Mouse (Mus musculus): ENCODE measurements around the gene Scn3a. TPM values are rescaled to one million over a fixed set of nuclear protein-coding genes. Genes with fewer than 3 reads are reported as not detected.

The Scn3a gene
- total RNA-seq (2021), result 10 to 100 TPM; 54.0 to 54.3 TPM
- long read RNA-seq, partial matches to known transcripts, result 1 of 6 reads
- long read RNA-seq, other reads (novel, unspliced or antisense), result 5 of 6 reads

GRCm38 (mm10) chr2:65566793-65567787 is at the start of gene Scn3a:
TSS of gene Scn3a (minus strand) at chr2:65567627.
- peak; percentile 66 to 75 for DNase-seq (ENCODE audit: low spot score in 2 of 2)

GRCm38 (mm10) chr2:65611887-65612286 is 44.5 kb upstream of the Scn3a start:
- DNase-seq (ENCODE audit: low spot score in 2 of 2), result no peak

DNA sequence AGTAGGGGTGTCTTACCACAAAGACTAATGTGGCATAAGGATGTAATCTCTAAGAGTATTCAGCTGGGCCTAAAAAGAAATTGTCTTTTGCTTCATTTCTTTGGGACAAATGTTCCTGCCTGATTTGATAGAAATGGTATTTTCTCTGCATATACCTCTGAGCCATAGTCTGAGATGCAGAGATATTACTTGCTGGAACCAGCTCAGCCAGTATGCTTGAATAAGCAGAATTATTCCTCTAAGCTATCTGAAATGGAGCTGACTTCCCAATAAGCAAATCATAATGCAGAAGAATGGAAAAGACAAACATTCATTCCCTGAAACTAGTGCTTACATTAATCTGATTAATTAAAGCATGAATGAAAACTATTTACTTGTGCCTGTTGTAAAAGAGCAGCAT is 40.4 kb upstream of the Scn3a start:
- DNase-seq (ENCODE audit: low spot score in 2 of 2), result no peak

DNA sequence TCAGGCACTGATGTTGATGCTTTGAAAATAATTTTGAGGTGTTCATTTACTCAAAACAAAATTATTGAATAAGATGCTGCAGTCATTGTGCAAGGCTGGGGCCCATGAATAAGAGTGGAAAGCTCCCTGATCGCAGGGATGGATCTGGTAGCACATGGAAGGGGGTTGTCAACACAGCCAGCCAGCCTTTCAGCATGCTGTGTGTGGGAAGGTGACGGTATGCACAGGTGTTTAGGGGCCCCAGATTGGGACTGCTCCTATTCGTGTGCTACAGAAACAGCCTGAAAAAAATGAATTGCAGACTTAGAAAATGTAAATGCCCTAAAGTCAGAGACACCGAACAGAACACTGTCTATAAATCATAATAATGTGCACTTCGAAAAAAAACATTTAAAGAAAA is 20.3 kb upstream of the Scn3a start:
- DNase-seq (ENCODE audit: low spot score in 2 of 2), result no peak

DNA sequence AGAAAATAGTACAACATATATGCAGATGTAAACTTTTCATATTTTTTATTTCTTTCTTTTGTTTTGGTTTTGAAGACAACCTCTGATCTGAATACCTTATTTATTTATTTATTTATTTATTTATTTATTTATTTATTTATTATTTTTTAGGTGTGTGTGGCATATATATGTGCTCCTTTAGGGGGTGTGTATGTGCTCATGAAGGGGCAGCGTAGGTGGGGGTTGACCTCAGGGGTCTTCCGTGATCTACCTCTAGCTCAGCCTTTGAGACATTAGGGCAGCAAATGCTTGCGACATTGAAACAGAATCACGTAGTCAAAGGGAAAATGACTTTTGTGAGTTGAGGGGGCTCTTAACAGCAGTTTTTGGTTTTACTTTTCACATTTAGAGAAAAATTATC is 498 bp upstream of the Scn3a start:
- DNase-seq (ENCODE audit: low spot score in 2 of 2), result no peak

- DNase-seq (ENCODE audit: low spot score in 2 of 2), result no peak
These were observed 3.5 kb downstream of the Scn3a start for GRCm38 (mm10) chr2:65563898-65564297.

DNA sequence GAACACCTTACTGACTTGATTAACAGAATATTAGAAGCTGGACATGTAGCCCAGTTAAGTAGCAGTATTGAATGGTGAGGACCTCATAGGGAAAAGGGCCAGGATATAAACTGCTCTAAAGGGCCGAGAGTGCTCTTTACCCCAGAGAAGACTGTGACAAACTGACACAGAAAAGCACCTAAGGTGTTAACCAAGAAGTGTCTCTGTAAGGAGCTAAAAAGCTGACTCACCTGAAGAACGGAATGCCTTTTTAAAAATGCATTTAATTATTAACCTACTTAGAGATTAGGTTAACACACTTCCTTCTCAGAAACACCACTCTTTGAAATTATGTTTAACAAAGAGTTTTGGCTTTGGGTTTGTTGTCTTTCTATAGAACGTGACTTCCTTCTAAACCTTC is 9.7 kb downstream of the Scn3a start:
- DNase-seq (ENCODE audit: low spot score in 2 of 2), result no peak

- no peak for DNase-seq (ENCODE audit: low spot score in 2 of 2)
These were observed 12.8 kb downstream of the Scn3a start for GRCm38 (mm10) chr2:65554662-65555061.

- no peak for DNase-seq (ENCODE audit: low spot score in 2 of 2)
These were observed 14.0 kb downstream of the Scn3a start for GRCm38 (mm10) chr2:65553473-65553872.

DNA sequence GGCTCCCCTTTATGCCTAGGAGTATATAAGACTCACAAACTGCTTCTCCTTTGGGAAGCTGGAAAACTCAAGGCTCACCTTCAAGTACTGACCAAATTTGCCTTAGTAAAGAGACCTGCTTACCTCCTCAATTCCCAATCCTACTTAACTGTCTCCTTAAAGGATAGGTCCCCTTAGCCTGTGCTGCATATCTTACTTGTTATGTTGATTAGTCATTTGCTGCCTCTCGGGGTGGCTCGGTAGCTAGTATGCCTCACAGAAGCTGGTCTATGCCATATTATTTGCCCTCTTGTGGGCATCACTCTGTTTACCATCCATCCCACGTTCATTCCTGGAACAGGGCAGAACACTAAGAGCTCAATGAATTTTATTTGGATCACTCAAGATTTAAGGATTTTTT is 14.7 kb downstream of the Scn3a start:
- no peak for DNase-seq (ENCODE audit: low spot score in 2 of 2)

DNA sequence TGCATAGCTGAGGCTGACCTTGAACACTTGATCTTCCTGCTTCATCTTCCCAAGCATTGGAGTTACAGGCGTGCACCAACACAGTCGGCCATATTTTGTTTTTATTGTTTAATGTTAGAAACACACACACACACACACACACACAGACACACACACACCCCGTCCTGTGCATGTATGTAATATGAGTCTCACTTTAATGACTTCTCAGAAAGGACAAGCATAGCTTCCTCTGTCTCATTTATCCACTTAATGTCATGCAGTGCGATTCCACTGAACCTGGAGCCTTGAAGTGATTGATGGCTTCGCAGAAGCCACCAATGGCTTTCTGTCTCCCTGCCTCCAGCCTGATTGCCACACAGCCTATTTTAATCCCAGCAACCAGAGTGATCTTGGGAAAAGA is 15.2 kb downstream of the Scn3a start:
- no peak for DNase-seq (ENCODE audit: low spot score in 2 of 2)

- DNase-seq (ENCODE audit: low spot score in 2 of 2), result no peak
These were observed 15.7 kb downstream of the Scn3a start for GRCm38 (mm10) chr2:65551736-65552135.

DNA sequence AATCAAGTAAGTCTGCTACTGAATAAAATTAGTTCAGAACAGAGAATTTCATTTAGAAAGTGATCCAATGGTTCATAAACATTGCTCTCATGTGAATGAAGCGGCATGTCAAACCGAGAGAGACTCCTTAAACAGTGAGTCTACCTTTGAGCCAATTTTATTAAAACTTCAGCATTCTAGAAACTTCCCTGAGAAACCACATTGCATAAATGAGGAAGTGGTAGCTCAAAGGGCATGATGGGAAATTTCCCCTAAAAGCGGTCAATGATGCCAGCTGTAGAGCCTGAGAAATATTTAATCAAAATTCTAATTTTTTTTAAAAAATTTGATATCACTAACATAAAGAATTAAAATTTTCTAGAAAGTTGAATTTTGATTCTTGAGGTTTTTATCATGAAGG is 16.9 kb downstream of the Scn3a start:
- no peak for DNase-seq (ENCODE audit: low spot score in 2 of 2)

DNA sequence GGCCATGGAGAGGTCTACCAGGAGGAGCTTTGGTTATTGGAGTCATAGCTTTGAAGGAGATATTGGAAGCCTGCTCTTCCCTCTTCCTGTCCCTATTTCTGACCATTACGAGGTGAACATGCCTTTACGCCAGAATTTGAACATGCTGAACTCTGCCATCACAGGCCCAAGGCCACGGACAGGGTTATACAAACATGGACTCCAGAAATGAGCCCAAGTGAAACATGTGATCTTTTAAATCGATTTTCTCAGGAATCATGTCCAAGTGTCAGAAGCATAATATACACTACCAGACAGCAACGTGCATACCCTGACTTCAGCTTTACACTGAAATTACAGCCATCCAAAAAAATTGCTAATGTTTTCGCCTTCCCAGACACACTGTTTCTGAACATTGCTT is 18.8 kb downstream of the Scn3a start:
- DNase-seq (ENCODE audit: low spot score in 2 of 2), result no peak

DNA sequence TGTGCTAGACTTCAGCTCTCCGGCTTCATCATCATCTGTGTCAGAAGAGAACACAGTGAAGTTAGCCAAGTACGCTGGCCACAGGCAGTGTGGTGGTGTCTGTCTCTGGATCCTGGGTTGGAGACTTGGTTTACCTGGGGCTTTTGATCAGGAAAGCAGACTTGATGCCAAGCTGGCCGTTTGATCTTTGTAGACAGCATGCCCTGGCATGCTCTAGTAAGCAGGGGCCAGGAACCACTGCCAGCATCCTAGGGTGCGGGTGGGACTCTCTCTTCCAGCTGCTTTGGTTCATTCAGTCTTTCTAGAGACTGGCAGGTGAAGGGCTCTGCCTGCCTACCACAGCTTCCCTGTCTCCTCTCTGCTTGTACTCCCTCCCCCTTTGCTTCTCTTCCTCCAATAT is 20.1 kb downstream of the Scn3a start:
- no peak for DNase-seq (ENCODE audit: low spot score in 2 of 2)

DNA sequence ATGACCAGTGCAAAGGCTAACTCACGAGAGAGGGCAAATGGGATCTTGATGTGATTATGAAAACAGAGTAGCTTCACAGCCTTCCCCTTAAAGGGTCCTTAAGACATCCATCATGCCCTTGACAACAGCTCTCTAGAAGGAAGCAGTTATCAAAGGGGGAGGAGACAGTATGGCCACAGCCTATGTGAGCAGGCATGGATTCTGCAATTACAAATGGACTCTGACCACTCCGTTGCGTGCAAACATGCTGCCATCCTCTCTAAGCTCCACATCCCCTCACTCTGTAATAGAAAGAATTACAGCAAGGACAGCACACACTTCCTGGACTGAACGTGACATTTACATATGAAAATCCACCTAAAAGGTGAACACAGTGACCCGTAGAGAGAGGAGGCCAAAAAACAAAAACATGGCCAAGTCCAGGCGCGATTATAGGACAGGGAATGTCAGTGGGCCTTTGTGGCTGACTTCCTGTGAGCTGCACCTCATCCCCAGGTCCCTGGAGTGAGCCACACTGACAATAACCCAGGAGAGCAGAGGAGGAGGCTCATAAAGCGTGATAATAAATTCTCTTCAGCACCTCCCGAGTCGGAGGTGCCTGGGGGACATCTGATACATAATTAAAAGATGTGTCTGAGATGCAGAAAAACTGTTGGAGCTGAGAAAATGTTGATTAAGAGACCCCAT is 24.4 kb downstream of the Scn3a start:
- DNase-seq (ENCODE audit: low spot score in 2 of 2), result no peak

GRCm38 (mm10) chr2:65541781-65542180 is 25.6 kb downstream of the Scn3a start:
- no peak for DNase-seq (ENCODE audit: low spot score in 2 of 2)

DNA sequence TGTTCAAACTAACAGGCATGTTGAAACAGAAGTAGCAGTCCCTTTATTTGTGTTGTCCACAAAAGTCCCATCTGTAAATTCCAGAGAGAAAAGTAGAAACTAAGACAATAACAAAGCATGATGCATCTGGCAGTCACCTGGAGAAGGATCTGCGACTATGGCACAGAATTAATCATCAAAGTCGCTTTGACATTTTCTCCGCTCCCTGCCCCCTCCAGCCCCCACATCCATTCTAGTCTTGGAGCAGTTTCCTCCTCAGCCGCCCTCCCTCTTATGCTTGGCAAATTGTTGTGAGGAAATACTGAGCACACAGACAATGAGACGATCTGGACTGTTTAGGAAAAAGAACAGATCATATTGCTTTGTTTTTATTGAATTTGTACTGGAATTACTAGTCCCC is 29.0 kb downstream of the Scn3a start:
- no peak for DNase-seq (ENCODE audit: low spot score in 2 of 2)

DNA sequence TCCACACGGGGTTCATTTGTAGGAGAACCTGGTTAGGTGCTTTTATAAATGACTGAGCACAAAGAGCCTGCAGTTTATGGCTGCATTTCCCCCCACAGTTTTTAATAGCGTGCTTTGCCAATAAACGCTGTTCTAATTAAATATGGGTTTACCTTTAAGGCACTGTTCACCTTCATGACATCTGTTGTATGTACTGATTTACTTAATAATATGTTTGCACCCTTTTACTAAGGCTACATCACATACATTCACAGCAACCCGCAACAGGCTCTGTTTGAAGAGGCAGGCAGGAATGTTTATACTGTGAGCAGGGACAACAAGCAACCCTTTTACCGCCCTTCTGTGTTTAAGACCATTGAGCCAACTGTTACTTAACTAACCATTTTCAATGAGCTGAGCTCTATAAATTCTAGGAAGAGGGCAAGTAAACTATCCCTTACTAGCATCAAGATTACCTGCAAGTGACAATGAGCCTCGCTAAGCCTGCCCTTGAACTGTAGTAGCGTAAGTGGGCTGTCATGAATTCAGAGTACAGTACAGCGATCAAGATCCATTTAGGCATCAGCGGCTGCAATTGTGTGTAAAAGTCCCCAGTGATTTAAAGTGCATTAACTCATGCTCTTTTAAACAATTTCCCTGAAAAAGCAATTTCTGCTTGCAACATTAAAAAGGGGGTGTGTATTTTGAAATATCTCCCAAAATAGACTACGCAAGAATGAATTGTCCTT is 35.1 kb downstream of the Scn3a start:
- DNase-seq (ENCODE audit: low spot score in 2 of 2), result no peak

DNA sequence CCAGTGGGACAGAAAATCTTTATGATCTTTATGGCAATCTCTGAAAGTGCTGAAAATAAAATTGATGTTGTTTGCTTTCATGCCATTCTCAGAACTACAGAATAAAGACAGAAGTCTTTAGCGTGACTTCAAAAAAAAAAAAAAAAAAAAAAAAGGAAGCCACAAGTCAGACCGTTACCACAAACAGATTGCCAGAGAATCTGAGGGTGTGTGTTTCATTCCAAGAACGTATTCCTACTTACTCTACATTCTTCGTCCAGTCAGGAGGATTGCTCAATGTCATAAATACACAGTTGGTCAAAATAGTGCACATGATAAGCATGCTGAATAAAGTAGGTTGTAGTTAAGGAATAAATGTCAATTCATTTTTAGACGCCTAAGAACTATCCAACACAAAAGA is 38.3 kb downstream of the Scn3a start:
- DNase-seq (ENCODE audit: low spot score in 2 of 2), result no peak

DNA sequence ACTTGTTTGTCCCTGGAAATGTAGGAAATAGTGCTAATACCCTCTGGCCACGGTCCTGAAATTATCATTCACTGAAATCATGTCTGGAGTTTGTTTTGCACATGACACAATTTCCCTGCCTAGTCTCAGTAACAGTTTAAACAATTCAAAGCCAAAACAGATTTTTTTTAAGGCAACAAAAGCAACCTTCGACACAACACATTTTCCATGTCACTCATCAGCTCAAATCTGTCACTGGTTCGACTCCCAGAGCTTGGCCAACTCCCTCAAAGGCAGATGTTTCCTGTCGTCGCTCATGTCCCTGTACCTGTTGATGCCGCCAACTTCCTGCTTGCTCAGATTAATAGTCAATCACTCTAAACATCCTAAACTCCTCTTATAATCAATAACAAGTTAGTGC is 50.7 kb downstream of the Scn3a start:
- DNase-seq (ENCODE audit: low spot score in 2 of 2), result no peak

- DNase-seq (ENCODE audit: low spot score in 2 of 2), result no peak
These were observed 59.2 kb downstream of the Scn3a start for GRCm38 (mm10) chr2:65508217-65508616.
